Mouse (Mus musculus): Measurements from ENCODE around the gene Tpd52l2.

Tpd52l2 gene

GRCm38 (mm10) chr2:181484456-181485233, 12.3 kb upstream of the Tpd52l2 start:
- in situ Hi-C loops (cut with MboI; ENCODE audit: unreplicated experiment in 2 of 2) = loop anchor here in 1 of 2 experiments (25.0 kb wide), 1 partner anchor 772 kb away; the partner anchor contains the start of genes Dido1 and Gid8

DNA sequence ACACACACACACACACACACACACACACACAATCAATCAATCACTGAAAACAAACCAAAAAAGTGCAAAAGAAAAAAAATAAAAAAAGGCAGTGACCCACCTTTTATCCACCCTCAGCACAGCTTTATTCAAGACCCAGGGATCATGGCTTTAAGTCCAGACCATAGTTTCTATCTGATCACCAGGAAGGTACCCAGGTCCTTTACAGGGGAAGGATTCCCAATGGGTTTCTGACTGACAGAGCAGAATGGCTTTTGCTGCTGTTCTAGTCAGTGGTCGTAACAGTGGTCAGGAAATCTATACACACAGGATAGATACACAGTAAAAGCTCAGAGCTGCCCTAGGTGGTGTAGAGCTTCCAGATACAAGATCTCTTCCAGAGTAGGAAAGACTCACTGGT, 11.2 kb upstream of the Tpd52l2 start:
- in situ Hi-C loops (cut with MboI; ENCODE audit: unreplicated experiment in 2 of 2) = loop anchor here in 1 of 2 experiments (25.0 kb wide), 1 partner anchor 773 kb away; the partner anchor contains the start of genes Dido1 and Gid8

DNA sequence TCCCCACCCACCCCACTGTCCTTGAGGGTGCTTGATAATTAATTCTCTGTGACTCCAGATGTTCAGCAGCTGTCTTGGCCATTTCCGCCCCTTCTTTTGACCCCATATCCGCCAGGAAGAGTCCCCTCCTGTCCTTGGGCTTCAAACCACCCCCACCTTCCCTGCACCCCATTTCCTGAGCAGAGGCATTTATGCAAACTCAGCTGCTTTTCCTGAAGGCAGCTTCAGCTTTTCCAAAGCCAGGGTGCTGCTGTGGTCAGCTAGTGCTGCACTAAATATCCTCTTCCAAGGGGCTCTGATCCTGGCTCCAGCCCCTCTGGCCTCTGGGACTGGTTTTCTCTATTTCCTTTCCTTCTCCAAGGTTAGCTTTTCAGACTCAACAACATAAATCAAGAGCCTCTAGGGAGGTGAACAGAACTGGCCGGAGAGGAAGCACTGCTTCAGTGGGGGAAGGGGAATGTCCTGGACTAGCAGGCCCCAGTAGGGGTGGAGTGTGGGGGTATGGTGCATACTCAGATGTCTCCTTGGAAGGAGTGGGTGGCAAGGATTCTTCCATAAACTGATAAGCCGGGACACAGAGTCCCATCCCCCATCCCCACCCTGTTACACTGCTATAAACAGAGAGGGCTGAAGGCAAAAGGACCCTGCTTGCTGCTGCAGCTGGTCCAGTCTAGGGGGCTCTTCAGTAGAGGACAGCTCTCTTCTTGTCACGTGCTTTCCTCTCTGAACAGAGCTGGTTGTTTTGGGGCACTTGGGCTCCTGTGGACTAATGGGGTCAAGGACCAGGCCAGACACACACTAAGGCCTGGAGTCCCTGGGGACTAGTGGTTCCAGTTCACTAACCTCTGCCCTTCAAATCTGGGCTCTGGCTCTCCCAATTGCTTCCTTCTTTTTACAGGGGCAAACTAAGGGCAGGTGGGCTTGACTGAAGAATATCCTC, 9.3 kb upstream of the Tpd52l2 start:
- in situ Hi-C loops (cut with MboI; ENCODE audit: unreplicated experiment in 2 of 2) = loop anchor here in 1 of 2 experiments (25.0 kb wide), 1 partner anchor 775 kb away; the partner anchor contains the start of genes Dido1 and Gid8

GRCm38 (mm10) chr2:181491432-181492205, 5.3 kb upstream of the Tpd52l2 start:
- in situ Hi-C loops (cut with MboI; ENCODE audit: unreplicated experiment in 2 of 2) = loop anchor here (5.0 to 25.0 kb wide), 3 partner anchors 79 to 779 kb away; partner anchors contain the start of genes Dido1 (in 1 of the 2) and Gid8 (in 1 of the 2)

- in situ Hi-C loops (cut with MboI; ENCODE audit: unreplicated experiment in 2 of 2) = loop anchor here (5.0 to 25.0 kb wide), 3 partner anchors 80 to 780 kb away; partner anchors contain the start of genes Dido1 (in 1 of the 2) and Gid8 (in 1 of the 2)
Observed at GRCm38 (mm10) chr2:181492206-181492605, 4.7 kb upstream of the Tpd52l2 start.

DNA sequence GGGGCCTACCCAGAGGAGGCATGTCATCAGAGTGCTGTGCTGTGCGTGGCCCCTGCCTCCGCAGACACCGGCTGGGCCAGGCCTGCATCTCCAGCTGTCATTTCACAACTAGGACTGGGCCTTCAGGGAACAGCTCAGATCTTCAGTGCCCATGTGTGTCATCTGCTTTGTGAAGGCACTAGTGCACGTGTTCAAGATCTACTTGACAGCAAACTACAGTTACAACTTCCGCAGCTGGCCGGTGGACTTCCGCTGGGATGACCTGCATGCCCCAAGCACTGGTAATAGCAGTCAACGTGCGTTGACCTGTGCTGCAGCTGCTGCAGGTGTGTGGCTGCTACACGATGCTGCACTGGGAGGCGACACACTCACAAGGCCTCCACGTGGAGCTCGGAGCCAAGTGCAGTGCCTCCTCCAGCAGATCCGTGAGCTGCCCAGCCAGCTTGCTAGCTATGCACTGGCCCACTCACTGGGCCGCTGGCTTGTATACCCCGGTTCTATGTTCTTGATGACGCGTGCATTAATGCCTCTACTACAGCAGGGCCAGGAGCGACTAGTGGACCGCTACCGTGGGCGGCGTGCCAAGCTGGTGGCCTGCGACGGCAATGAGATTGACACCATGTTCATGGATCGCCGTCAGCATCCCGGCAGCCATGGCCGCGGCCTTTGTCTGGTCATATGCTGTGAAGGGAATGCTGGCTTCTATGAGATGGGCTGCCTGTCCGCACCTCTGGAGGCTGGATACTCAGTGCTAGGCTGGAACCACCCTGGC, 3.6 kb upstream of the Tpd52l2 start, which contains the start of gene Abhd16b:
Abhd16b (plus strand) TSS at position 51 of the 772 bp plus-strand sequence.
- in situ Hi-C loops (cut with MboI; ENCODE audit: unreplicated experiment in 2 of 2) = loop anchor here (5.0 to 25.0 kb wide), 3 partner anchors 81 to 781 kb away; partner anchors contain the start of genes Dido1 (in 1 of the 2) and Gid8 (in 1 of the 2)

GRCm38 (mm10) chr2:181494266-181494945, 2.5 kb upstream of the Tpd52l2 start:
- in situ Hi-C loops (cut with MboI; ENCODE audit: unreplicated experiment in 2 of 2) = loop anchor here (5.0 to 25.0 kb wide), 3 partner anchors 82 to 782 kb away; partner anchors contain the start of genes Dido1 (in 1 of the 2) and Gid8 (in 1 of the 2)

DNA sequence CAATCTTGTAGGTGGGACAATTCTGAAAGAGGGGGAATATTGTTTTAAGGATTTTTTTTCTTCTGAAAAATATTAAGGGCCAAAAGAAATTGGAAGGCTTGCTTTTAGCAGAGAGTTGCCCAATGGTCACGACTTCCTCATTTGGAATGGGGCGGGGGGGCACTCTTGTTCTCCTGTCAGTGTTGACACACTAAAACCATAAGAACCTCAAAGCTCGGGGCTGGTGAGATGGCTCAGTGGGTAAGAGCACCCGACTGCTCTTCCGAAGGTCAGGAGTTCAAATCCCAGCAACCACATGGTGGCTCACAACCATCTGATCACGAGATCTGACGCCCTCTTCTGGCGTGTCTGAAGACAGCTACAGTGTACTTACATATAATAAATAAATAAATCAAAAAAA, 1.1 kb upstream of the Tpd52l2 start:
- in situ Hi-C loops (cut with MboI; ENCODE audit: unreplicated experiment in 2 of 2) = loop anchor here in 1 of 2 experiments (25.0 kb wide), 1 partner anchor 784 kb away; the partner anchor contains the start of genes Dido1 and Gid8

DNA sequence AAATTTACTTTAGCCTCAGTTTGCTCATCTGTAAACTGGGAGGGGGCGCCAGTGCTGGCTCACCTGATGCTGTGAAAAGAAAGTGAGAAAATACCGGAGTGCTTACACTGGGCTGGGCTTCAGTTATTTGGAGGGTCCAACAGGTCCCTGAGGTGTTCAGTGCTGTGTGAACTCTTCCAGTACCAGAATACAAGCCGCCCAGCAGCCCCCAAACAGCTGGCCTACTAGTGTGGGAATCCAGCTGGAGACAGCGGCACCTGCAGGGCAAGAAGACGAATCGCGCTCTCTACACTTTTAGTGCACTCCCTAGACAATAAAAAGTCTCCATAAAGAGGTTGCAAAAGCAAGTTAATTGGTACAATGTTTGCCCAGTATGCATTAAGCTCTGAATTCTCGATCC, 661 bp upstream of the Tpd52l2 start:
- in situ Hi-C loops (cut with MboI; ENCODE audit: unreplicated experiment in 2 of 2) = loop anchor here in 1 of 2 experiments (25.0 kb wide), 1 partner anchor 784 kb away; the partner anchor contains the start of genes Dido1 and Gid8

DNA sequence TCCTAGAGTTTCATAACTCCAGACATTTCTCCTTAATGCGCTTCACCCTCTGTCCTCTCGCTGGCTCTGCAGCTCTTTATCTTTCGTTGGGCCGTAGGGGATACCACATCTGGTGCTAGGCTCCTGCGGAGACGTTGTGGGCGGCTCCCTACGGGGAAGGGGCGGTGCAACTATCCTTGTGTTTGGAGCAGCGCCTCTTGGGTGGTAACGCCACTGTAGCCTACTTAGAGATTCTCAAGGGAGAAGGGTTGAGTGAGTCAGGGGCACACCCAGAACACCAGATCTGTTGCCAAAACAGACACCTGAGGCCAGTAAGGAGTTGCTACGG, 570 bp downstream of the Tpd52l2 start:
- in situ Hi-C loops (cut with MboI; ENCODE audit: unreplicated experiment in 2 of 2) = loop anchor here in 1 of 2 experiments (25.0 kb wide), 1 partner anchor 785 kb away; the partner anchor contains the start of genes Dido1 and Gid8

GRCm38 (mm10) chr2:181498644-181499043, 1.7 kb downstream of the Tpd52l2 start:
- in situ Hi-C loops (cut with MboI; ENCODE audit: unreplicated experiment in 2 of 2) = loop anchor here in 1 of 2 experiments (25.0 kb wide), 1 partner anchor 786 kb away; the partner anchor contains the start of genes Dido1 and Gid8

GRCm38 (mm10) chr2:181509191-181509590, 12.2 kb downstream of the Tpd52l2 start:
- in situ Hi-C loops (cut with MboI; ENCODE audit: unreplicated experiment in 2 of 2) = no loop called here

DNA sequence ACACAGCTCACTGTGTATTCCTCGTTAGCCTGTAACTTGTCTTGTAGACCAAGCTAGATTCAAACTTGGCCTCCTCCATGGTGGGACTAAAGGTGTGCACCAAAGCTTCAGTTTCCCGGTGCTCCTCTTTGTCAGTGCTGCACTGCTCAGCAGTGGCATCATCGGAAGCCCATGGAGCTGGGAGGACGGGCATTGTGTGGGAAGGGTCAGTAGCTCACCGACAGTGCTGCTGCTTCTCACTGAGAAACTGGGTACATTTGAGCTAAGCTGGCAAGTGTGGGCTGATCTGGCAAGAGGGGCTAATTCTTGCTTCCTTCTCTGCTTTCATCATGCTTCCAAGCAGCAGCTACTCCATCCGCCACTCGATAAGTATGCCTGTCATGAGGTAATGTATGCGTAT, 14.3 kb downstream of the Tpd52l2 start:
- in situ Hi-C loops (cut with MboI; ENCODE audit: unreplicated experiment in 2 of 2) = no loop called here

DNA sequence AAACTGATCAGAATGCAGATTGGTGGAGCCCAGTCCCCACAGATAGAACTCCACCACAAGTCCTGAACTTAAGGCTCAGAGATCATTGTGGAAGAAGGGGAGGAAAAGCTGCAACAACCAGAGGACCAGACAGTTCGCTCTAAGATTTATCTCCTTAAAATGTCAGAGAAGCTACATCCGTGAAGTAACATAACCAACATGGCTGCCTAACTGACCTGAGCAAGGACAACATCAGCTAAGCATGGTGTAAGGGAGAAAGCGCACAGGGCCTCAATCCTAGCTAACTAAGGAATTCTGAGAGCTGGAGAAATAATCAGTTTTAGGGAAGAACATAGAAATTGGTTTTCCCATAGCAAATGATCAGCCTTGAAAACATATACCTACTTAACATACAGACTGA, 22.3 kb downstream of the Tpd52l2 start:
- in situ Hi-C loops (cut with MboI; ENCODE audit: unreplicated experiment in 2 of 2) = no loop called here

GRCm38 (mm10) chr2:181520118-181520935, 23.4 kb downstream of the Tpd52l2 start, which contains the start of gene Dnajc5:
Gene Dnajc5, plus strand, starts transcription at chr2:181520485.
- in situ Hi-C loops (cut with MboI; ENCODE audit: unreplicated experiment in 2 of 2) = loop anchor here (5.0 kb wide), 2 partner anchors 57 to 62 kb away; partner anchors contain the start of gene Uckl1 (in 1 of the 2)

GRCm38 (mm10) chr2:181520936-181521227, 23.9 kb downstream of the Tpd52l2 start:
- in situ Hi-C loops (cut with MboI; ENCODE audit: unreplicated experiment in 2 of 2) = loop anchor here (5.0 kb wide), 2 partner anchors 56 to 61 kb away; partner anchors contain the start of gene Uckl1 (in 1 of the 2)

DNA sequence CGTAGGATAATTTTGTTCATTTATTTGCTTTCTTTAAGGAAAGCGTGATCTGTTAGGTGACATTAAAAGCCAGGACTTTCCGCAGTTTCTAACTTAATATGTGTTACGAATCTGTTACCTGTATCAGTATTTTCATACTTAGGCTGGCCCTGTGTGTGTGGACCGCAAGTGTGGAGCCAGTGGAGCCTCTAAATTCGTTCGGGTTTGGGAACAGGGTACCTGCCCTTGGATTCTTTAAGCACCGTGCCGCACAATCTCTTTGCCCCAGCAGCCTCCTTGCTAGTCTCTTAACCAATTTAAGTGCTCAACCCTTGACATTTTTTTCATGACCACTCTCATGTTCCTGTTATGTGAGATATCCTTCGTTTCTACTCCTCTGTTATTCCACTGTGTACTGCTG, 24.5 kb downstream of the Tpd52l2 start:
- in situ Hi-C loops (cut with MboI; ENCODE audit: unreplicated experiment in 2 of 2) = loop anchor here (5.0 kb wide), 2 partner anchors 56 to 61 kb away; partner anchors contain the start of gene Uckl1 (in 1 of the 2)
